8 mouse cellular contexts compared by ENCODE assay signal in the genomic region with DNA sequence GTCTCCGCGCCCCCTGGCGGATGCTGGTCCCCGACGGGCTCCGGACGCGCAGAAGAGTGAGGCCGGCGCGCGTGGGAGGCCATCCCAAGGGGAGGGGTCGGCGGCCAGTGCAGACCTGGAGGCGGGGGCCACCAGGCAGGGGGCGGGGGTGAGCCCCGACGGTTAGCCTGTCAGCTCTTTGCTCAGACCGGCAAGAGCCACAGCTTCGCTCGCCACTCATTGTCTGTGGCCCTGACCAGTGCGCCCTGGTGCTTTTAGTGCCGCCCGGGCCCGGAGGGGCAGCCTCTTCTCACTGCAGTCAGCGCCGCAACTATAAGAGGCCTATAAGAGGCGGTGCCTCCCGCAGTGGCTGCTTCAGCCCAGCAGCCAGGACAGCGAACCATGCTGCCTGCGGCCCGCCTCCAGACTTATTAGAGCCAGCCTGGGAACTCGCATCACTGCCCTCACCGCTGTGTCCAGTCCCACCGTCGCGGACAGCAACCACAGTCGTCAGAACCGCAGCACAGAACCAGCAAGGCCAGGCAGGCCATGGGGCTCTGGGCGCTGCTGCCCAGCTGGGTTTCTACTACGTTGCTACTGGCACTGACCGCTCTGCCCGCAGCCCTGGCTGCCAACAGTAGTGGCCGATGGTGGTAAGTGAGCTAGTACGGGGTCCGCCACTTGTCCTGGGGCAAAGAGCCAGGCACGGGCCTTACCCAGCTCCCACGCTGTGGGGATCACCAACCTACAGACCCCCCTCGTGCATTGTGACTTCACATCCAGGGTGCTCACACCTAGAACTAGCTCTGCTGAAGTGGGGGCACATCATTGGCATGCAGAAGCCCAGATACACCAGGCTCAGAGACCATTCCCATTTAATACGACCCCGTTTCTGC. TPM values are rescaled to one million over a fixed set of nuclear protein-coding genes. Genes with fewer than 3 reads are reported as not detected.
DNase-seq lines count a peak whose midpoint lies in the region; ATAC-seq lines count a peak whose summit lies in the region.

Wnt1 (plus strand) TSS at position 197 of the 875 bp plus-strand sequence.

- peaks cover 93% of the 10 kb centered on the region for H3K27me3 ChIP-seq in heart, embryonic 12.5 days (replicated peaks)
- H3K27me3 ChIP-seq in midbrain, embryonic 11.5 days (ENCODE audit: control insufficient read depth, insufficient read depth, low read length): peaks cover 78% of the 10 kb centered on the region

- peak; percentile 66 to 70 for DNase-seq in cerebellum, postnatal 10 days
- DNase-seq in cerebellum, adult 9-10 months: no peak
- DNase-seq in MN1 (ENCODE audit: low spot score): peak; percentile 86
- DNase-seq in kidney, postnatal 14 days: peak; percentile 60
- peak; percentile 94 for DNase-seq in midbrain, embryonic 11.5 days (ENCODE audit: low spot score, missing footprints)
- DNase-seq in testis, postnatal 10 days (ENCODE audit: low spot score): peak; percentile 85
- no peak for DNase-seq in frontal cortex, postnatal 25 days (ENCODE audit: low spot score in 2 of 2)

- no peak within 1 kb of the TSS for H3K9ac ChIP-seq in heart, embryonic 12.5 days
- H3K9ac ChIP-seq in midbrain, embryonic 11.5 days (ENCODE audit: low read length): peak within 1 kb of the TSS; percentile 45

- WGBS in heart, embryonic 12.5 days: 3% methylated on average over 51 of the region's 51 CpGs
- under 1% methylated on average over 50 of the region's 51 CpGs for WGBS in midbrain, embryonic 11.5 days

- peak within 1 kb of the TSS; percentile 62 for H3K4me2 ChIP-seq in heart, embryonic 12.5 days
- H3K4me2 ChIP-seq in midbrain, embryonic 11.5 days: peak within 1 kb of the TSS; percentile 37

- peaks cover 4% of the 10 kb centered on the region for H3K9me3 ChIP-seq in heart, embryonic 12.5 days (replicated peaks)
- no peaks in the 10 kb centered on the region for H3K9me3 ChIP-seq in midbrain, embryonic 11.5 days (ENCODE audit: control insufficient read depth, low read length)

- peak within 1 kb of the TSS; percentile 35 for H3K4me3 ChIP-seq in heart, embryonic 12.5 days
- H3K4me3 ChIP-seq in midbrain, embryonic 11.5 days (ENCODE audit: low read depth, low read length): peak within 1 kb of the TSS; percentile 24

- peak; percentile 40 for ATAC-seq in heart, embryonic 12.5 days (ENCODE audit: insufficient number of reproducible peaks, low FRiP score)
- ATAC-seq in midbrain, embryonic 11.5 days (ENCODE audit: low FRiP score): peak; percentile 41

- H3K4me1 ChIP-seq in heart, embryonic 12.5 days (replicated peaks): peaks cover 38% of the 10 kb centered on the region
- H3K4me1 ChIP-seq in midbrain, embryonic 11.5 days (ENCODE audit: control insufficient read depth, insufficient read depth, low read length): peaks cover 21% of the 10 kb centered on the region

- no peak within 1 kb of the TSS for H3K27ac ChIP-seq in heart, embryonic 12.5 days (ENCODE audit: poor library complexity, severe bottlenecking)
- H3K27ac ChIP-seq in midbrain, embryonic 11.5 days (ENCODE audit: low read depth, low read length): no peak within 1 kb of the TSS

- no peaks in the 10 kb centered on the region for H3K36me3 ChIP-seq in heart, embryonic 12.5 days
- H3K36me3 ChIP-seq in midbrain, embryonic 11.5 days (ENCODE audit: control insufficient read depth, insufficient read depth, low read length): no peaks in the 10 kb centered on the region

RNA-seq across cellular contexts. Expression of gene Wnt1, which starts in this region (rescaled TPM):
- polyA plus RNA-seq in heart, embryonic 12.5 days (2016; fragmentation: Nextera tagmentation; extraction: Ambion mirVana): not detected in 2 replicates
- 11.6 and 14.0 TPM in 2 replicates for polyA plus RNA-seq in midbrain, embryonic 11.5 days (2014; fragmentation: Nextera tagmentation; extraction: Ambion mirVana)

Comparison
In these comparisons a context has a peak if more than half of its experiments do, and no peak if none do; other contexts are left out.
1. RNA of gene Wnt1 (polyA plus RNA-seq): 11.6 to 14.0 TPM in midbrain, embryonic 11.5 days; not detected in heart, embryonic 12.5 days; every median in the first group is over 10 times any median in the second.
2. DNase-seq: peak in cerebellum, postnatal 10 days (2 of 2), MN1 (single experiment), kidney, postnatal 14 days (single experiment), midbrain, embryonic 11.5 days (single experiment) and testis, postnatal 10 days (single experiment); none in cerebellum, adult 9-10 months (single experiment) and frontal cortex, postnatal 25 days (0 of 2).
3. Peak in ATAC-seq, H3K4me3 ChIP-seq and H3K4me2 ChIP-seq in heart, embryonic 12.5 days; RNA of the gene not detected or under 1 TPM.